Mouse (Mus musculus) hematopoietic stem cell, adult 5-6 weeks (primary cell): ENCODE data around the gene Tnfsf13. TPM values are rescaled to one million over a fixed set of nuclear protein-coding genes. Genes with fewer than 3 reads are reported as not detected.
"Not testable (repeated sequence)": the region's sequence is repeated elsewhere in the genome, so short reads cannot be mapped to it uniquely, and the experiment has no call there.

Source experiments
- ATAC-seq, 2 experiments: fragments of 125-278 bp in 1 of 2; replicated peaks in 1 of 2; 2 replicates each; pipeline ENCODE4 v1.8.0; 2016 to 2017; ENCODE audit warnings: inconsistent platforms in 2 of 2, mild to moderate bottlenecking in 2 of 2, moderate number of reproducible peaks in 2 of 2, low read depth in 1 of 2, moderate TSS enrichment in 1 of 2; ENCODE audit not compliant: low FRiP score in 2 of 2, poor library complexity in 2 of 2, severe bottlenecking in 2 of 2, insufficient read depth in 1 of 2, low TSS enrichment in 1 of 2
- total RNA-seq: library from RNA; stranded (forward); fragments of 172-1452, 232-1000 nt; gene quantifications from 2 replicates; pipeline ENCODE4 v1.2.3, GENCODE M21; 2017

The Tnfsf13 gene
- total RNA-seq, 1 experiment from 2014 or later = 15.9 TPM

DNA sequence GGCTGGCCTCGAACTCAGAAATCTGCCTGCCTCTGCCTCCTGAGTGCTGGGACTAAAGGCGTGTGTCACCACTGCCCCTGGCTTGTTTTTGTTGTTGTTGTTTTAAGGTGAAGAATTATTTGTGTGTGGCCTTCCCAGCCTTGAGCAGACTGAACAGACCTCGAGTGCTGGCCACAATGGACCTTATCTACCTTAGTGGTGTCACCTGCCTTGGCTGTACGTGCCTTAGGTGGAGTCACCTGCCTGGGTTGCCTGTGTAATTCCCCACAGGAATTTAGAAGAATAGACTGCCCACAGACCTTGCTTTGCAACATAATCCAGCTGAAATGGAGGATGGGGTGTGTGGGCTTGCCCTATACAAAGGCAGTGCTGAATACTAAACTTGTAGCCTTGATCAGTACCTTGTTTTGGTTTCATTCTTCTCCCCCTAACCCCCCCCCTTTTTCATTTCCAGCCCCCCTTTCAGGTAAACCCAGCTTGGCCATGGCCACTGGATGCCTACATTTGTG lies 22.3 kb upstream of the Tnfsf13 start:
- no peak for ATAC-seq

DNA sequence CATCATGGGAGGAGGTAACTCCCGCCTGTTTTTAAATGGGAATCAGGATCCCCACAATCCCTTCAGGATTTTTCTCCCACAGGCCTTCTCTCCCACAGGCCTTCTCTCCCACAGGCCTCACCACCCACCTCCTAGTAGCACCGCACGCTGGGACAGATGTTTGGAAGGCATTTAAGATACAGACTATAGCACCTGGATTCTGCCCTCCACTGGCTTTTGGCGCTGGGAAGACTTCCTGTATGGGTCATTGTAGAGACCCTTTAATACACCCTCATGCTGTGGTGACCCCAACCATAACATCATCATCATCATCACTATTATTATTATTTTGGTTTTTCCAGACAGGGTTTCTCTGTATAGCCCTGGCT lies 21.9 kb upstream of the Tnfsf13 start:
- no peak for ATAC-seq

DNA sequence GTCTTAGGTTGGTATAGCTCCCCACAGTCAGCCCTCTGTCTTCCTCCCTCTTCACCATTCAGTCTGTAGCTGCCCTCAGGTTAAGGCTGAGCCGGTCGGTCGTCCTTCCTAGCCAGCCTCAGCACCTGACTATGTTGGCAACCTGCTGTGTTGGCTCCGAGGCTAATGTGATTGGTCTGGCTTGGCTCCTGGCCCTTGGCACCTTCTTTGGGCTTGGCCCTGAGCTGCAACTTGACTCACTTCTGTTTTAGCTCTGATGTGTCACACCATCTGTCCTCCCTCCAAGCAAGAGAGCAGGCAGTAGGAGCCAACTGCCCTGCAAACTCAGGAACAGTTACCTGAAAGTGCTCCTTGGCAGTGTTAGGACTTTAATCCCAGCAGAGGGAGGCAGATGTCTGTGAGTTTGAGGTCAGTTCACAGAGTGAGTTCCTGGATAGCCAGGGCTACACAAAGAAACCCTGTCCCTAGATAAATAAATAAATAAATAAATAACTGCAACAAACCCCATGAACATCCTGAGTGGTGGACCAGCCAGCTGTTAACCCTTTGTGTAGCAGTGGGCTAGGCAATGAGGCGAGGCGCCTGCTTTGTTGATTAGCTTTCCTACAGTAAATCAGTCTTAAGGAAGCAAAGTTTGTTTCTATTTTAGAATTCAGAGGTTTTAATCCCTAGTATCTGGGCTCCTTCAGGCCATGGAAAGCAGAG lies 21.3 kb upstream of the Tnfsf13 start:
- ATAC-seq = no peak

DNA sequence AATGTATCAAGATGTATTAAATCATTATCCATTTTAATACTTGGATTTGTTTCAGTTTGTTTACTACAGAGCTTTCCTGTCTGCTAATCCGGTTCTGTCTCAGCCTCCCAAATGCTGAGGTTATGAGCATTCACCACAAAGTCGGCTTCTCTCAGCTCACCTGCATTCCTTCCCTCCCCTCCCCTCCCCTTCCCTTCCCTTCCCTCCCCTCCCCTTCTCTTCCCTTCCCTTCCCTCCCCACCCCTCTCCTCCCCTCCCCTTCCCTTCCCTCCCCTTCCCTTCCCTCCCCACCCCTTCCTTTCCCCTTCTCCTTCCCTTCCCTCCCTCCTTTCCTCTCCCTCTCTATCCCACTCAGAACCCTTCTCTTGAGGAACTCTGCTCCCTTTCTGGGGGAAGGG lies 19.0 kb upstream of the Tnfsf13 start:
- ATAC-seq = no peak

DNA sequence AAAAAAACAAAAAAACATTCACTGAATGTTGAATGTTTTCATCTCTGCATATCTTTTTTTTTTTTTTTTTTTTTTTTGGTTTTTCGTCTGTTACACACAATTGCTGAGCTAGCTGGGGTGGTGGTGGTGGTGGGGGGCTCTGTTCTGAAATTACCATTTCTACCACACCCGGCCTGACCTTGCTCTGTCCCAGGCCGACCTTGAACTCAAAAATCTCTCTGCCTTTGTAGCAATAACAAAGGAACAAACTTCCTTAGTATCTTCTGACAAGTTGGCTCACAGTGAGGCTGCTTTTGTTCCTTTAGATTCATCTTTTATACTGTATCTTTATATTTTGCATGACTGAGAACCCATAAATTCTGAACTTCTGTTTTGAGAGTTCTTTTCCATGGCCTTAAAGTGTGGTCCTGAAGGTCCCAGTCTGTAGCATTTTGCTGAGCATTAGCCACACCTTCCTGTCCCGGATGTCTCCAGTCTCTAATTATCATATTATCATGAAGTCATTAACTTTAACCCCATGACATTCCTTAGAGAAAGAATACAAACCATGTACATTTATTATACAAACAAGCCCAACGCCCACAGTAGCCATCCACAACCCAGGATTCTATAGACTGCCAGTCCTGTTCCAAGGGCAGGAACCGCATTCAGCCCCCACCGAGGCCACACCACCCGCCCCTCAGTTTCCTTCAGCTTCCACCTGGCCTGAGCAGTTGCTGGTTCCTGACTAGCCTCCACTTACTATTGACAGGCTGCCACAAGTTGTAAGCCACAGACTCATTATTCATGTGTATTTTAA lies 18.4 kb upstream of the Tnfsf13 start:
- ATAC-seq = no peak

DNA sequence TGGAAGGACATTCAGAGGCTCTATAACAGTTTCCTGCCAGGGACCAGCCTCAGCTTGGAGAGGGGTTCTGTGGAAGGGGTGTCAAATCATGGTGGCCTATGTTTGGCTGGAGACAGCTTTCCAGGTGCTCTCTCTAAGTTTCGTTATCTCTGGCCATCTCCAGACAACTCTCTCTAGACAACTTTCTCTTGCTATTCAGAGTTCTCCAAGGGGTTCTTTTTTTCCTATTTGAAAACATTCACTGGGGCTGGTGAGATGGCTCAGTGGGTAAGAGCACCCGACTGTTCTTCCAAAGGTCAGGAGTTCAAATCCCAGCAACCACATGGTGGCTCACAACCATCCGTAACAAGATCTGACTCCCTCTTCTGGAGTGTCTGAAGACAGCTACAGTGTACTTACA lies 17.8 kb upstream of the Tnfsf13 start:
- ATAC-seq = not testable (repeated sequence)

DNA sequence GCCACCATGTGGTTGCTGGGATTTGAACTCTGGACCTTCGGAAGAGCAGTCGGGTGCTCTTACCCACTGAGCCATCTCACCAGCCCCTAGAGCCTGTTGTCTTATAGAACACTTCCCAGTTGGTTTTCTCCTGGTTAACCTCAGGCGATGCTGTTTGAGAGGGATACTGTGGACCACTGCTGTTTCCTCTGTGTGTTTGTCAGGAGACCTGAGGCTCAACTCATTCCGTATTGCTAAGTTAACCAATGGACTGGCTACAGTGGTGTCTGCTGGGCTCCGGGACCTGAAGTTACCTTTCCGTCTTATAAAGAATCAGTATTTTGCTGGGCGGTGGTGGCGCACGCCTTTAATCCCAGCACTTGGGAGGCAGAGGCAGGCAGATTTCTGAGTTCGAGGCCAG lies 17.3 kb upstream of the Tnfsf13 start:
- not testable (repeated sequence) for ATAC-seq

DNA sequence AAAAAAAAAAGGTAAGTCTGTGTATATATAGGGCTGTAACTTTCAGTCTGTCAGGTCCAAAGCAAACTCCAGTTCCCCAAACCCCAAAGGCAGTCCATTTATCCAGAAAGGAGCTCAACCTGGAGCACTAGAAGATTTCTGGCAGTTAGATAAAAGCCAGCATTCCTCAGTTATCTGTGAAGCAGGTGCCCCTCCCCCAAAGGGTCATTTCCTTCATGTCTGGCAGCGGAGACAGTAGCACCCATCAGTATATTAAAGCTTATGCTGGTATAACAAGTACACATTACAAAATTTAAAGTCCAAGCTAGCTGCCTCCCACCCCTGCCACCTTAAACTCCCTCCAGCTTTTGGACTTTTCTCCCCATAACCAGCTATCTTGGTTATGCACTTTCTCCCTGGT lies 14.0 kb upstream of the Tnfsf13 start:
- ATAC-seq = no peak

DNA sequence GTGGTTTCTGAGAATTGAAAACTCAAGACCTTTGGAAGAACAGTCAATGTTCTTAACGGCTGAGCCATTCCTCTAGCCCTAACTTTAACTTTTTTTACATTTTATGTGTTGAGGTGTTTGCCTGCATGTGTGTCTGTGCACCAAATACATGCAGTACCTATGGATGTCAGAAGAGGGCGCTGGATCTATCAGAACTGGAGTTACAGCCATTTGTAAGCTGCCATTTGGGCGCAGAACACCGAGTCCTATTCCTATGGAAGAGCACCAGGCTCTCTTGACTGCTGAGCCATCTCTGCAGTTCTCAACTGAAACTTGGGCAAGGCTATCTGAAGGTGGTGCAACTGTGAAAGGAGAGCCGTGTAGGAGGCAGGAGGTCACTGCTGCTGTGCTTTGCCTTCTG lies 13.0 kb upstream of the Tnfsf13 start:
- no peak for ATAC-seq

DNA sequence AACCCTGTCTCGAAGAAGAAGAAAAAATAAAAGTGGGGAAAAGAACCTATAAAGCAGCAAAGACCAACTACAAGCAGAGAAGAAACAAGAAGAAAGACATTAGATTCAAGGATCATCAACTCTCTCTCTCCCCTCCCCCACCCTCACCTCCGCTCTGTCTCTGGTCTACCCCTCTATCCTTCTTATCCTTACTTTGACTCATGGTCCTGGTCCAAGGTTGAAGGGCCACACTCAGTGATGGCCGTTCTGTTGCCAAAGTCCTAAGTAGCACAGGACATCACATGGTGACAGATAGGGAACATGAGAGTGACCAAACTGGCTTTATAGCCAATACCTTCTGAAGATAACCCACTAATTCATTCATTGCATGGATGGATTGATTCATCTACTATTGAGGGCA lies 11.8 kb upstream of the Tnfsf13 start:
- ATAC-seq = no peak

DNA sequence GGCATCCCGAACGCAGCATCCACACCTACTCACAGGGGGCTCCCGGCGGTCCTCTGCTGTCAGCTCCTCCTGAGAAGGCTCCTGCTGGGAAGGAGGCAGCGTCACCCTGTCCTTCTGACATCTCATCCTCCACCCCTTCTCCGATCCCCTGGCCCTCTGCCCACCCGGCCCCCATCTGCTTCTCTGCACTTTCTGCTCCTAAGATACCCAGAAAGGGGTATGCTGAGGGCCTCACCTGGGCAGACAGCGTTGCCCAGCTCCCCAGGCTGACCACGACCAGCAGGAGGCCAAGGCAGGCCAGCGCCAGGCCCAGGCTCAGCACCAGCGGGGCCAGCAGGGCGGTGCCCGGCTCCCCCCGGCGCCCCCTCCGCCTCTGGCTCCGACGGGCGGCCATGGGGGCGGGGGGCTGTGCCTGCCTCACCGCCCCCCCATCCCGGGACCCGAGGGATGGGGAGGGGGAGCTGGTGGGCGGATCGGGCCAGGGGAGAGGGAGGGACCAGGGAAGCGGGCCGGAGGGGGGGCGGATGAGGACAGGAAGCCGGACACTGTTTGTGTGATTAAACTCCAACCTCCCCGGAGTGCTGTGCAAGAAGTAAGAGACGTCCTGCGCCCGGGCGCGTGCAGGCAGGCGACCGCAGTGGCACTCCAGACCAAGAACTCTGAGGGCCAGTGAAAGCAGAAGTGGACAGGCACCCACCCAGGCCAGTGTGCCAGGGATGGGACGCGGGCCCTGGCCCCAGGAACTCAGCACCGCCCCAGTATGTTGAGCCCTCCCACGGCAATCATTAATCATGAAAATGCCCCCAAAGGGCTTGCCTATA lies 10.0 kb upstream of the Tnfsf13 start, which contains the start of the genes Tnfsf12 and Tnfsfm13:
Tnfsf12 (minus strand) TSS at position 489 of the 821 bp plus-strand sequence.
Tnfsfm13 (minus strand) TSS at position 738 of the 821 bp plus-strand sequence.
- ATAC-seq = peak; percentile 46 to 85

DNA sequence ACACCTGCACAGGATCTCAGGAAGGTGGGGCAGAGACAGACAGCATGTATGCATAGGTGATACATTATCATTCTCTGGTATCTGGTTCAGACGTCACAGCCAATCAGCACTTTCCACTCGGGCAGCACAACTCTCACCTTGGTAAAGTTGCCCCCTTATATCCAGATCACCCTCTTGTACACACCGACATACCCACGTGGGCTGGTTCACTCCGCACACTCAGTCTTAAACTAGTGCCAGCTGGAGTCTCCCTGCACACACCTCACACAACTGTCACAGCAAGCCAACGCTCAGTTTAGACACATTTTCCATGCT lies 9.4 kb upstream of the Tnfsf13 start:
- no peak for ATAC-seq

DNA sequence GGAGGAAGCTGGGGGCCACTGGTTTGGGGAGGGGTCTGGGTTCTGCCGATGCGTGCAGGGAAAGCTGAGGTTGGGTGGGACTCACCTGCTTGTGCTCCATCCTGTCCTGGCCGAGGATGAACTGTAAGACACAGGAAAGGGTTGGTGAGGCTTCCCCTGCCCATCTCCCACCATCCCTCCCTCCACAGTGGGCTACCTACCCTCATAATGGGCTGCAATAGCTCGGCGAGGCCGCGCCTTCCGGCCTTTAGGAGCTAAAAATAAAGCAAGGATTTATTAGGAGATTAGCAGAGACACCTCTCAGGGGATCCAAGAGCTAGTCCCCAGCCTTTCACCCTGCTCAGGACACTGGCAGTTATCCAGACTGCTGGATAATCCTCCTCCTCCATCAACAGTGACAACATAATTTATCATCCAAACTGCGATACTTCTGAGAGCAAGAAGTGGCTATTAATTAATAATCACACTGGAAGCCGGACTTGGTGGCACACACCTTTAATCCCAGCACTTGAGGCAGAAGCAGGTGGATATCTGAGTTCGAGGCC lies 7.9 kb upstream of the Tnfsf13 start:
- ATAC-seq = no peak

DNA sequence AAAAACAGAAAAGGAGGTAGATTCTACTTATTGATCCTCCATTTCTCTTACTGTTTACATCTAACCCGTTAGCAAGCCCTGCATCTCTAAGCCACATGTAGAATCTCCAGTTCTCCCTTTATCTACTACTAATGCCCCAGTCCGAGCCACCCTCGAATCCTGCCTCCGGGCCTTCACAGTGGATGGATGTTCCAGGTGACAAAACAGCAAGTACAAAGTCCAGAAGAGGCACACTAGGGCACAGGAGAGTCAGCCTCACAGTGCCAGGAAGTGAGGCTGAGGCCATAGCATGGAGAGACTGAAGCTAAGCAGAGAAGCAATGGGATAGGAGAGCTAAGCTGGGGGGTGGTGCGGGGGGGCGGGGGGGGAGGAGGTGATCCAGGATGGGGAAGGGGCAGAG lies 7.3 kb upstream of the Tnfsf13 start:
- no peak for ATAC-seq

DNA sequence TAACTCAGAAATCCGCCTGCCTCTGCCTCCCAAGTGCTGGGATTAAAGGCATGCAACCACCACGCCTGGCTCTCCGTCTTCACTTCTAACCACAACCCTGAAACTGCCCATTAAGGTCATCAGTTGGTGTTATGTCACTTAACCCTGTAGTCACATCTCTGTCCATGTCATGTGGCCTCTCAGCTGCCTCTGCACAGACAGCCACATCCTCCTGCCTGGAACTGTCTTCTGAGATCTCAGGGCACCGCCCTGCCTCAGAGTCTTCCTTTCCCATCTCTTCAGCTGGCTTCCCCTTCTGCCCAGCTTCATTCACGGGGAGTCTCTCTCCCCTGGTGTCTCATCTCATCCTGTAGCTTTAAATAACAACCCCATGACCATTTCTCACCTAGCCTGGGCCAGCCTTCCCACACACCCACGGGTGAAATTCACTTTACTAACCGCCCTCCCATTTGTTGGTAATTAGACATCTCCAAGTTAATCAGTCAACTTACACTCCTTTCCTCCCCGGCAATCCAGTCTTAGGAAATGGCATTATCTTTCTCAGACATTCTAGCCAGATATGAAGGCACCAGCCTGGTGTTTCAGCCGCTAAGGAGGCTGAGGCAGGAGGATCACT lies 6.7 kb upstream of the Tnfsf13 start:
- ATAC-seq = no peak

DNA sequence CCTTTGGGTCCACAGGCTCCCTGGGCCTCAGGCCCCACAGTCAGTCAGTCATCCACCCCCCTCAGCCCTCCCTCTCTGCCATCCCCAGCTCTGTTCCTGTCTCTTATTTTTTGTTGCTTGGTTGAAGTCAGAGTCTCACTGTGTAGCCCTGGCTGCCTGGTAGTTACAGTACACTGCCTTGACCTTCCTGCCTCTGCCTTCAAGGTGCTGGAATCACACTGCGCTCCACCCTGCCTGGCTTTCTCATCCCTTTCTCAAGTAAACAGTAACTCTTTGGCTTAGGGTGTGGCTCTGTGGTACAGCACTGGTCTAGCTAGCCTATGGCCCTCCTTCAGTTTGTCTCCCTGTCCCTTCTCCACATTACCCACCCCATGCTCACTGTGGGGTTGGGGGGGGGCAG lies 4.3 kb upstream of the Tnfsf13 start:
- ATAC-seq = no peak

DNA sequence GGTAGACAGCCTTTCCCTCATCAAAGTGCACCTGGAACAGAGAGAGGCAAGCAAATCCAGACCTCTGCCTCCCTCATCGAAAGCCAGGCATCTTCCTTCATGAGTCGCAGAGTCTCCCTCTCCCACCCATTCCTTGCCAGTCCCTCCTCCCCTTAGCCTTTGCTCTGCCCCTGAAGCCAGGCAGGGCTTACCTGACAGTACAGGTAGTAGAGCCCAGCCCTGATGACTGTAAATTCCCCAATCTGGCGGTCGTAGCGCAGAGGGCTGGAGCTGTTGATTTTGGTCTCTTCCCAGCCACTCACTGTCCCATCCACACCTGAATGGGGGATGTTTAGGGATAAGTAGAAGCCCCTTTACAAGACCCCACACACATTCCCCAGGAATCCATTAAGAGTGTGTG lies 1.5 kb upstream of the Tnfsf13 start:
- no peak for ATAC-seq
